Mouse (Mus musculus): ENCODE results near the gene Lrch3.
"Not testable (repeated sequence)": the region's sequence is repeated elsewhere in the genome, so short reads cannot be mapped to it uniquely, and the experiment has no call there.

Gene Lrch3

GRCm38 (mm10) chr16:32913212-32913611, 688 bp upstream of the Lrch3 start:
- no peak for DNase-seq (ENCODE audit: low read depth, low spot score)

DNA sequence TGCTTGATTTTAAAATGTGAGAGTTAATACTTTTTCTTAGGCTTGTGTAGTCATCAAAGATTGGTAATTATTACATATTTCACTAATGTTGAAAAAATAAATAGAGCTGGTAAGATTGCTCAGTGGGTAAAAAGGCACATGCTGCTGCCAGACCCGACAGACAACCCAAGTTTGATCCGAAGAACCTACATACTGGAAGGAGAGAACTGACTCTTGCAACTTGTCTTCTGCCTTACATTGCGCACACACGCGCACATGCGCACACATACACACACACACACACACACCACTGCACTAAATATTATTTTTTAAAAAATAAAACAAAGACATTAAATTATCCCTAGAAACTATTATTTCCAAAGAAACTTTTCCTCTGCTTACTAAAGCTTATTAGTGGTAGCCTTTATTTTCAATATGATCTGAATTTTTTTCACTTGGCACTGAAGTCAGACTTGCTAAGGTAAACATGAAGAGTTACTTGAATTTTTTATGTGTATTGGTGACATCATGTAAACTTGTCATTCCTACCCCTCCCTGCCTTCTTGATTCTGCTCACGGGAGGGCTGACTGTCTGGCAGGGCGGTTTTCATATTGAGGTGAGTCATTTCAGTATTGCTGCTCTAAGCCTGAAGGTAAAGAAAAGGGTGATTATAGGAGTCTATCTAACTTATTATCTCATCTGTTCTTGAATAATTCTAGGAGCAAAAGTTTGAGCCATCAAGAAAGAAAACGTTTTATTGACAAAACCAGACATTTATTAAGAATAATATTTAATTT, 1.6 kb downstream of the Lrch3 start:
- DNase-seq (ENCODE audit: low read depth, low spot score) = peak; percentile 70

- DNase-seq (ENCODE audit: low read depth, low spot score) = not testable (repeated sequence)
Observed at GRCm38 (mm10) chr16:32926629-32927028, 12.7 kb downstream of the Lrch3 start.

GRCm38 (mm10) chr16:32927044-32927443, 13.1 kb downstream of the Lrch3 start:
- DNase-seq (ENCODE audit: low read depth, low spot score) = no peak

- DNase-seq (ENCODE audit: low read depth, low spot score) = no peak
Observed at GRCm38 (mm10) chr16:32929918-32930317, 16.0 kb downstream of the Lrch3 start.

- DNase-seq (ENCODE audit: low read depth, low spot score) = peak; percentile 53
Observed at GRCm38 (mm10) chr16:32934470-32934869, 20.6 kb downstream of the Lrch3 start.

DNA sequence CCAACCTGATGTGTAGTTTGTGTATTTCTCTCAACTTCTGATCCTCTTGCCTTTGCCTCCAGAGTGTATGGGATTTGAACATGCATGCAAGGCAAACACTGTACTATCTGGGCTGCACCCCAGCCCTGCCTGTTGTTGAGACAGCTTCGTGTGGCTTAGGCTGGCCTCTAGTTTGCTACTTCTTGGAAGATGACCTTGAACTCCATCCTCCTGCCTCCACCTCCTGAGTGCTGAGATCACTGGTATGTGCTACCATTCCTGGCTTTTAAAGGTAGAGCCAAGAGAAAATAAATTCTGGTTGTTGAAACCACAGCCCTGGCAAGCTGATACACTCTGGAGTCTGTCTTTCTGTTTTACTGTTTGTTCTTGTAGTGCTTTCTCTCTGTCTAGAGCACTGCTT, 21.2 kb downstream of the Lrch3 start:
- DNase-seq (ENCODE audit: low read depth, low spot score) = peak; percentile 61

- peak; percentile 56 for DNase-seq (ENCODE audit: low read depth, low spot score)
Observed at GRCm38 (mm10) chr16:32937358-32937757, 23.5 kb downstream of the Lrch3 start.

GRCm38 (mm10) chr16:32939301-32939700, 25.4 kb downstream of the Lrch3 start:
- DNase-seq (ENCODE audit: low read depth, low spot score) = not testable (repeated sequence)

DNA sequence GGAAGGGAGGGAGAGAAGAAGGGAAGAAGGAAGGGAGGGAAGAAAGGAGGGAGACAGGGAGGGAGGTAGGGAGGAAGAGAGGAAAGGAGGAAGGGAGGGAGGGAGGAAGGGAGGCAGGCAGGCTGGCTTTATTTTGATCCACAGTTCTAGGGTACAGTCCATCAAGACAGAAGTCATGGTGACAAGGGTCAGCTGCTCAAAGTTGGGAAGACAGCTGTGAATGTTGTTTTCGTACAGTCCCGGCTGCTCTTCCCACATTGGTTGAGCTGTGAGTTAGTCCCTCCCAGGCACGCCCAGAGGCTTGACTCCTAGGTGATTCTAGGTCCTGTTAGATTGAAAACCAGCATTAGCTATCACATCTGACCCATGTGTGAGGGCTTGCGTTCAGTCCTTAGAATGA, 25.8 kb downstream of the Lrch3 start:
- not testable (repeated sequence) for DNase-seq (ENCODE audit: low read depth, low spot score)

DNA sequence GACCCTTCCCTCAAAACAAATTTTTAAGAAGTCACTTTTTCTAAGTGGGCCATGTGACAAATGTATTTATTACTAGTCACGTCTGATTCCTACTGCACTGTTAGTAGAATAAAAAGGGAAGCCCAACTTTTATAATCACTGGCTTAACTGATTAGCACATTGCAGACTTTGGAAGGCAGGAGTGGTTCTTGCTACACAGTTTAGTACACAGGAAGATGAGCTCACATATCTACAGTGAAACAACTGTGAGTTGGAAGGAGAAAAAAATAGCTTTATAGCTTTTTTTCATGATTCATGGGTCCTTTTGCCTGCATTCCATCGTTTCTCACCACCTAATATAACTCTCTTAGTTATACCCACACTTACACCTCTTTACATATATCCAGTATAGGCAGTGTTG, 27.3 kb downstream of the Lrch3 start:
- not testable (repeated sequence) for DNase-seq (ENCODE audit: low read depth, low spot score)

GRCm38 (mm10) chr16:32942694-32943093, 28.8 kb downstream of the Lrch3 start:
- DNase-seq (ENCODE audit: low read depth, low spot score) = peak; percentile 79

DNA sequence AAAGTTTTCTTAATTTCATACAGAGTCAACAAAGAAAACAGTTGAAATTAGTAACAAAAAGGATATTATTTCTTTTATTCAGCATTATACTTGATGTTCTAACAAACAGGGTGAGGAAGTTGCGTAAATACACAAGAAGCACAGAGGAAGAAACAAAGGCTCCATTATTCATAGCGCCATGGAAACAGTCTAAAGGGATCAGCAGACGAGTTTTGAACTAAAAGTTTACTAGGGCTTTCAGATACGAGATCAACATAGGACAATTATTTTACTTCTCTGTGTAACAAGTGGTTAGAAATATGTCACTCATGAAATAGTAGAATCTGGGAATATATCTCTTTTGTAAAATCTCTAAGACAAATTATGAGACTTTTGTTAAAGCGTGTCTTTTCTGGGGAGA, 31.5 kb downstream of the Lrch3 start:
- no peak for DNase-seq (ENCODE audit: low read depth, low spot score)

DNA sequence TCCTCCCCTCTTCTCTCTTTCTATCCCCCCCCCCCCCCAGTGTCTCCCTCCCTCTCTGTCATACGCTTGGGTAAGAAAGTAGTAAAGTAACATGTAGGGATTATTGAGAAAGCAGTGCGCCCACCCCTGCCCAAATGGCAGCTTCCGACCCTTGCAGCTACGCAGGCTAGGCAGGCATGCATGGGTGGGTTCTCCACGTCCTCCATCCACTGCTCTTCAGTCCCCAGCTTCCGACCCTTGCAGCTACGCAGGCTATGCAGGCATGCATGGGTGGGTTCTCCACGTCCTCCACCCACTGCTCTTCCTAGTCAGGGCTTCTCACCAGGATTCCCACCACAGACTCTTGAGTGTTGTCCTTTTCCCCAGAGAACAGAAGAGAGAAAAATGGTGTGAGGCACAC, 34.1 kb downstream of the Lrch3 start:
- DNase-seq (ENCODE audit: low read depth, low spot score) = no peak

- DNase-seq (ENCODE audit: low read depth, low spot score) = no peak
Observed at GRCm38 (mm10) chr16:32948656-32949055, 34.8 kb downstream of the Lrch3 start.

DNA sequence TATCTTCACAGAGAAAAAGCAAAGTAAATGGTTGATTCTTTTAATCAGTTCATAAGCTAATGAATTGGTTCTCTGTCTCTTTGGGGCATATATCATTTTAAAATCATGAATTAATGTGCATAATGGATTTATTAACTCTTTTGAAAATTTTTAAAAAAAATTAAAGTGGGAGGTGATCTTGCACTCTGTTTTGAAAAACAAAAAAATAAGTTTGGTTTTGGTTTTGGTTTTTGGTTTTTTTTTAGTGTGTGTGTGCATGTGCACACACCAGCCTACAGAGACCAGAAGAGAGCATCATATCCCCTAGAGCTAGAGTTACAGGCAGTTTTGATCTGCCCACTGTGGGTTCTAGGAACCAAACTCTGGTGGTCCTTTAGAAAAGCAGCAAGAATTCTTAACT, 35.4 kb downstream of the Lrch3 start:
- no peak for DNase-seq (ENCODE audit: low read depth, low spot score)

GRCm38 (mm10) chr16:32951074-32951473, 37.2 kb downstream of the Lrch3 start:
- DNase-seq (ENCODE audit: low read depth, low spot score) = peak; percentile 33

DNA sequence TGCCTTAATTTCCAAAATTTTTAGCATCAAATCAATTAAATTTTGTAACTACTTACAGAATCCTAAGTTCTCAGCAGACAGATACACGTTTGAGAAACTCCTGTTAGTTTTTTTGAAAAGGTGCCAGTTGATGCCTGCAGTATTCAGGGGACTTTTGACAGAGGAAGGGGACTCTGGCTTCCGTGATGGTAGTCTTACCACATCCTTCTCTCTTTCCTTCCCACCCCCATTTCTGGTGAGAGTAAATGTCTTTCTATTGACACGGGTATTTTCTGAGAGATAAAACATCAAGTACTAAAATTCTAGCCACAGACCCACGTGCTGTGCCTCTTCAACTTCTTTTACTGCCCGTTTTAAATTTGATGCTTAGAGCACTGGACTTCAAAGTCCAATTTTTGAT, 39.9 kb downstream of the Lrch3 start:
- no peak for DNase-seq (ENCODE audit: low read depth, low spot score)

- no peak for DNase-seq (ENCODE audit: low read depth, low spot score)
Observed at GRCm38 (mm10) chr16:32954304-32954703, 40.4 kb downstream of the Lrch3 start.

- DNase-seq (ENCODE audit: low read depth, low spot score) = no peak
Observed at GRCm38 (mm10) chr16:32956889-32957288, 43.0 kb downstream of the Lrch3 start.

GRCm38 (mm10) chr16:32972535-32972934, 58.6 kb downstream of the Lrch3 start:
- no peak for DNase-seq (ENCODE audit: low read depth, low spot score)

- no peak for DNase-seq (ENCODE audit: low read depth, low spot score)
Observed at GRCm38 (mm10) chr16:32973047-32973446, 59.1 kb downstream of the Lrch3 start.

DNA sequence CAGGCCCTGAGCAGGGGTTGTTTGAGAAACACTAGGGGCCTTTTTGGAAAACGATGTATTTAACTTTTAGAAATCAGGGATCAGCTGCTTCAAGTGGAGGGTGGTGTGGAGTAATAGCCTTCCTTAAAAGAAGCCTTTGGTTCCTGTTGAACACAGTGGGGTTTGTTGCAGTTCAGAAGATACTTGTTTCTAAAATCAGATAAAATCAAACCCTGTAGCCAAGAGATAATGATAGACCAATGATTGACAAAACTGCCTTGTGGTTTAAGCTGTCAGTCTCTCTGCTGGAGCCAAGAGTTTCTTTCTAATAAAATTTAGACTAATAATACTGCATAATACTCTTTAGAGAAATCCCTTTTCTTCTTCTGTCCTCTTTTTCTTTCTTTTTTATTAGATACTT, 66.3 kb downstream of the Lrch3 start:
- DNase-seq (ENCODE audit: low read depth, low spot score) = no peak

DNA sequence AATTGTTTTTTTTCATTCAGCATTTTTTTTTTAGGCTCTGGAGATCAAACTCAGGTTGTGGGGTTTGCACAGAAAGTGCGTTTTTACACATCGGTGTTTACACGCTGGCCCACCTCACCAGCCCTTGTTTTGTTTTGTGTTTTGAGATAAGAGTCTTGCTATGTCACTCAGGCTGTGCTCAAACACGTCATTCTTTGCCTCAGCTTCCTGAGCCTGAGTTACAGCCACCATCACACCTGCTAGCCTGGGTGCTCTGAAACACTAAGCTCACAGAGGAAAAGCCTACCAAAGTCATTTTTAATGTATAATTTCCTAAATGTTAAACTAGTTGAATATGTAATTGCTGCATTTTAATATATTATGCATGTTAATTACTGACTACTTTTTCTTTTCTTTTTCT, 67.5 kb downstream of the Lrch3 start:
- no peak for DNase-seq (ENCODE audit: low read depth, low spot score)
